Mouse (Mus musculus) bone marrow macrophage, adult 2 months (primary cell): ENCODE data around the gene Yrdc. TPM values are rescaled to one million over a fixed set of nuclear protein-coding genes. Genes with fewer than 3 reads are reported as not detected.
A peak's percentile ranks its signal among the peaks of the same experiment; 100 is the strongest.

Source experiments
- H3K27ac ChIP-seq: 2 replicates; pipeline ENCODE4 v1.5.1; 2012; ENCODE audit warnings: low read depth, low read length; ENCODE audit not compliant: insufficient read depth
- H3K4me1 ChIP-seq: 2 replicates; pipeline ENCODE4 v1.6.1; 2012; ENCODE audit warnings: low read length; ENCODE audit not compliant: control insufficient read depth, insufficient read depth
- H3K4me3 ChIP-seq: 2 replicates; pipeline ENCODE4 v1.5.1; 2012; ENCODE audit warnings: mild to moderate bottlenecking, low read length, moderate library complexity; ENCODE audit not compliant: insufficient read depth
- CTCF ChIP-seq: IDR thresholded peaks from 2 replicates; pipeline ENCODE4 v1.5.1; 2012; ENCODE audit warnings: low read depth, mild to moderate bottlenecking, low read length, moderate library complexity
- POLR2A ChIP-seq: IDR thresholded peaks from 2 replicates; pipeline ENCODE4 v1.6.1; 2012; ENCODE audit warnings: mild to moderate bottlenecking, low read depth, low read length, borderline replicate concordance
- polyA plus RNA-seq: library from polyadenylated mRNA; stranded (reverse); fragments of >200 nt; gene quantifications from 2 replicates; pipeline ENCODE4 v1.2.4, GENCODE M21; 2012; ENCODE audit not compliant: missing spikeins, insufficient read depth, insufficient read length

Gene Yrdc
- 18.6 and 20.2 TPM in 2 replicates for polyA plus RNA-seq

- peak within 1 kb of the TSS; percentile 69 for H3K4me3 ChIP-seq
- H3K27ac ChIP-seq, result peak within 1 kb of the TSS; percentile 79
- TF ChIP-seq POLR2A, result no peak
- TF ChIP-seq CTCF, result no peak
- H3K4me1 ChIP-seq, result peaks cover 14% of the 10 kb centered on the region
Measured at GRCm38 (mm10) chr4:124850261-124850913, at the start of gene Yrdc. Gene Yrdc (plus strand): TSS chr4:124850679.

DNA sequence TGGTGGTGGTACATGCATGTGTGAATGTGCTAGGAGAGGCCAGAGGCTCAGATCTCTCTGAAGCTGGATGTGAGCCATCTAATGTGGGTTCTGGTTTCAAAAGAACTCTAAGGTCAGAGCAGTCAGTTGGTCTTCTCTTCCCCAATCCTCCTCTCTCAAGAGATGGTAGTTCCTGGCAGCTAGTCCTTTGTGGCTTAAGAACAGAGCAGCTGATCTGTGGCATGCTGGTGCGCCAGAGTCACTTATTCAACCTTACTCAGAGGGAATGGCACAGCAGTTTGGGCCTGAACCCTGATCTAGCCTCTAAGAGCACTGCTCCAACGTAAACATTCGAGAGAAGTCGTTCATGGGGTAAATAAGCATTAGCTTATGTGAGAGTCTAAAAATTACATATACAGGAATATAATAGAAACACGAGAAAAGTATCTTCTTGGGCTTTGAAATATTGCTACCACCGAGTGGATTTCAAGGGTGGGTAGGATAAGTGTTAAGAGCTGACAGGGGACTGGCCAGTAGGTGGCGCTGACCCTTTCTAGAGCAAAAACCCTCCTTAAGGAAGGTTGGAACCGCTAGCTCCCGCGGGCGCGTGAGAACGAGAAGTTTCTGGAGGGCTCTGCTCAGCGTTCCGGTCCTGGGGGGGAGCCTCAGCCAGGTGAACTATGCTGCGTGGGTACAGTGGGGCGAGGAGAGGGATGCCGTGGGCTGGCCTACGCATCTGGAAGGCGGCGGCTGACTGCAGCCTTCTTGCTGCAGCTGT is 48.7 kb upstream of the Yrdc start, which contains the start of gene Mtf1:
Gene Mtf1 (plus strand): TSS at position 553 of the 757 bp plus-strand sequence.
- peak within 1 kb of the TSS; percentile 100 for H3K4me3 ChIP-seq
- peak; percentile 54; the same call in 1 of the 2 replicates for TF ChIP-seq CTCF
- TF ChIP-seq POLR2A, result no peak
- peaks cover 2% of the 10 kb centered on the region; the same call in 1 of the 2 replicates for H3K4me1 ChIP-seq
- peak within 1 kb of the TSS; percentile 99 for H3K27ac ChIP-seq

DNA sequence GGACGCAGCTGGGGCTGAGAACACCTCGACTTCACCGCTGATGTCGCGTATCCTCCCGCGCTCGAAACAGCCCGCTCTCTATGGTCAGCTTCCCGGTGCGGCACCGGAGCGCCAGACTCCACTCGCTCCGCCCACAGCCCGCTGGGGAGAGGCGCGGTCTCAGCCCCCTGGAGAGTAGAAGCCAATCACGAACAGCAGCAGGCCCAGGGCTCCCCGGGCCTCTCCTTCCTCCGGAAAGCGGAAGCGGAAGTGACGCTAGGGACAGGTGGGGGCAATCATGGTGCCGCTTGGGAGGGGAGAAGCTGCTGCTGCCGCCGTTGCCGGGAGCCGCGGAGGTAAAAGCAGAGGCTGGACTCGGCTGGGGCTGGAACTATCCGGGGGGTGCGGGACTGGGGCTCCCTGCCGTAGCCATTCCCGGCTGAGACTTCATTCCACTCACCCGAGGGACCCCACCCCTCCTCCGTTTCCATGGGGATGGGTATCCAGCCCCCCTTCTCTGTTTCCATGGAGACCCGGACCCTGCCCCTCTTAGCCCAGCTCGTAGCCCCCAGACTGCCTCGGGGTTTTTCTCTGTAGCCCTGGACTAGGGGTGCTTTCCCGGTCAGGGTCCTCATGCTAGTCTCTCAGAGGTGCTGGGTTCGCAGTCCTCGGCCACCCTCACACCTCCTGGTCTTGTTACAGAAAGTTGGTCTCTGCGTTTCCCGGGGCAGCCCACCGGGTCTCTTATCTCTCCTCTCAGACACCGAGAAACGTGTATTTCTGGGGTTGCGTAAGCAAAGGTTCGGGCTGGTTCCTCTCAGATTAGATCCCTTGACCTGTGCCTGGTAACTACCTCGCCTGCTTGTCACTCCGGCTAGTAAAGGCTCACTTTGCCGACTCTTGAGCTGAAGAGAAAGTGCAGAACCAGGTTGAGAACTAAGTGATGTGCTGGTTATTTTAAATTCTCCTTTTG is 47.9 kb upstream of the Yrdc start:
- no peak for TF ChIP-seq CTCF
- TF ChIP-seq POLR2A, result no peak; the same call in 1 of the 2 replicates
- peaks cover 2% of the 10 kb centered on the region; the same call in 1 of the 2 replicates for H3K4me1 ChIP-seq
- peak overlapping the region; percentile 100 for H3K4me3 ChIP-seq

DNA sequence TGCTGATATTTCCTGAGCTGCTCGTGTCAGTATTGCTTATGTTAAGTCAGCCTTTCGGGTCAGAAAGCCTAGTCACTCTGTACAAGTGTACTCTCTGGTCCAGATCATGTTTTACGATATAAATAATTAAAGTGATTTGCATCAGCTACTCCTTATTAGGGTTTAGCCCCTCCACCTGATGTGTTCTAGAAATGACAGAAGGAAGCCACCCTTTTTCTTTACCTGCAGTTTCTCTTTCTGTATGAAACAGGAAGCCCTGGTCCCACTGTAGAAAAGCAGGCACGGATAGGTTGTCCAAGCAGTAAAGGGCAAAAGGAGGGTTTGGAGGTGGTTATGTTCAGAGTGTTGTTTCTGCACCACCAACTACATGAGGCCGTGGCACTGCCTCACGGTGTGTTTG is 47.1 kb upstream of the Yrdc start:
- no peak overlapping the region for H3K27ac ChIP-seq
- TF ChIP-seq POLR2A, result no peak
- TF ChIP-seq CTCF, result no peak
- H3K4me1 ChIP-seq, result peaks cover 5% of the 10 kb centered on the region
- H3K4me3 ChIP-seq, result peak overlapping the region; percentile 100

More for the DNA sequence above, 47.9 kb upstream of the Yrdc start:
- H3K27ac ChIP-seq, result peak overlapping the region; percentile 99

- H3K4me3 ChIP-seq, result no peak overlapping the region
- no peak overlapping the region for H3K27ac ChIP-seq
- peaks cover 42% of the 10 kb centered on the region for H3K4me1 ChIP-seq
- TF ChIP-seq CTCF (no peak), POLR2A (no peak)
Measured at GRCm38 (mm10) chr4:124808511-124808910, 42.0 kb upstream of the Yrdc start.

- Histone ChIP-seq H3K4me3 (no peak overlapping the region), H3K27ac (no peak overlapping the region), H3K4me1 (peaks cover 45% of the 10 kb centered on the region)
- TF ChIP-seq POLR2A (no peak), CTCF (no peak)
Measured at GRCm38 (mm10) chr4:124809136-124809883, 41.2 kb upstream of the Yrdc start.

- Histone ChIP-seq H3K4me3 (no peak overlapping the region), H3K4me1 (peaks cover 45% of the 10 kb centered on the region), H3K27ac (no peak overlapping the region)
- TF ChIP-seq CTCF (no peak), POLR2A (no peak)
Measured at GRCm38 (mm10) chr4:124810056-124810455, 40.4 kb upstream of the Yrdc start.

- TF ChIP-seq POLR2A (no peak), CTCF (no peak)
- no peak overlapping the region for H3K27ac ChIP-seq
- no peak overlapping the region for H3K4me3 ChIP-seq
- H3K4me1 ChIP-seq, result peaks cover 45% of the 10 kb centered on the region
Measured at GRCm38 (mm10) chr4:124811347-124811975, 39.0 kb upstream of the Yrdc start.
